Mouse (Mus musculus): ENCODE results near the gene Fbxo41. TPM values are rescaled to one million over a fixed set of nuclear protein-coding genes. Genes with fewer than 3 reads are reported as not detected.

Fbxo41 gene
- polyA plus RNA-seq (2014; fragmentation: Nextera tagmentation; extraction: Ambion mirVana), result 0.89 and 0.93 TPM in 2 replicates

DNA sequence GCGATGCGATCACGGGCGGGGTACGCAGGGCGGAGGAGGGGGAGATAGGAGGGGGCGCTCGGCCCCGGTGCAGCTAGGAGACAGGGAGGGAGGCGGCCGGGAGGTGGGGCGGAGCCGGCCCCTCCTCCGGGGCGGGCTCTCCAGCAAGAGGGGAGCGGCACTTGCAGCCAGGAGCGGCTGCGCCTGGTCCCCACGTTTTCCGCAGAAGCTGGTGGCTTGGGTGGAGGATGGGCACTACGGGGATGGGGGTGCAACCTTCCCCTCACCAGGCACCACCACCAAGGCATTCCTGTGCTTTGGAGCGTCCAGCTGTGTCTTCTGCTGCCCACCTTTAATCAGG is at the start of gene Fbxo41:
TSS of gene Fbxo41 (minus strand) at position 84 of the 340 bp plus-strand sequence.
- under 1% methylated on average over 19 of the region's 22 CpGs for WGBS
- ATAC-seq (ENCODE audit: low FRiP score) (peak; percentile 78), DNase-seq (ENCODE audit: low spot score) (peak; percentile 72)
- Histone ChIP-seq H3K36me3 (ENCODE audit: control insufficient read depth, insufficient read depth, low read length) (no peaks in the 10 kb centered on the region), H3K9me3 (ENCODE audit: control insufficient read depth, low read length) (no peaks in the 10 kb centered on the region), H3K27ac (ENCODE audit: low read depth, low read length) (peak within 1 kb of the TSS; percentile 65), H3K4me1 (replicated peaks; ENCODE audit: control insufficient read depth, insufficient read depth, low read length) (peaks cover 7% of the 10 kb centered on the region), H3K4me2 (replicated peaks; ENCODE audit: low read depth, low read length) (peak within 1 kb of the TSS; percentile 90), H3K4me3 (ENCODE audit: low read depth, low read length) (peak within 1 kb of the TSS; percentile 76), H3K27me3 (ENCODE audit: control insufficient read depth, insufficient read depth, low read length) (no peaks in the 10 kb centered on the region), H3K9ac (ENCODE audit: low read depth, low read length) (peak within 1 kb of the TSS; percentile 84)

DNA sequence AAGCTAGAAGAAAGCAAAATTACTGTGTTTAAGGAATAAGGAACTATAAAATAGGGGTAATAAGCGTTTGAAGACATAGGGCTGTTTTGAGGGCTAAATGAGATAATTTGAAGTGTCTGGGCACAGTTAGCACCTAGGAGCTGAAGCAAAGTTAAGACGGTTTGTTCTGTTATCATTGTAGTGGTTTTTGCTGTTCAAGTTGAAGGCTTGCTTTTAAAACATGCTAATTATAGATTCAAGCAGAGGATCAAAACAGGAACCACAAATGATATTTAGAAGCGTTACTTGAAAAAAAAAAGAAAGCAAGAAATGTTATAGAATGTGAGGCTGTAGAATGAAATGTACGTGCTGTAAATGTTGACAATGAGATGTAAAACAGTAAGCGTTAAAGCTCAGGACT is 44.8 kb upstream of the Fbxo41 start:
- WGBS, result 90% methylated on average over 5 of the region's 5 CpGs
- Histone ChIP-seq H3K4me1 (replicated peaks; ENCODE audit: control insufficient read depth, insufficient read depth, low read length) (no peaks in the 10 kb centered on the region), H3K9me3 (ENCODE audit: control insufficient read depth, low read length) (no peaks in the 10 kb centered on the region), H3K4me3 (ENCODE audit: low read depth, low read length) (no peak overlapping the region), H3K4me2 (replicated peaks; ENCODE audit: low read depth, low read length) (no peak overlapping the region), H3K9ac (ENCODE audit: low read depth, low read length) (no peak overlapping the region), H3K27me3 (ENCODE audit: control insufficient read depth, insufficient read depth, low read length) (no peaks in the 10 kb centered on the region), H3K36me3 (ENCODE audit: control insufficient read depth, insufficient read depth, low read length) (no peaks in the 10 kb centered on the region), H3K27ac (ENCODE audit: low read depth, low read length) (no peak overlapping the region)
- no peak for DNase-seq (ENCODE audit: low spot score)
- no peak for ATAC-seq (ENCODE audit: low FRiP score)

DNA sequence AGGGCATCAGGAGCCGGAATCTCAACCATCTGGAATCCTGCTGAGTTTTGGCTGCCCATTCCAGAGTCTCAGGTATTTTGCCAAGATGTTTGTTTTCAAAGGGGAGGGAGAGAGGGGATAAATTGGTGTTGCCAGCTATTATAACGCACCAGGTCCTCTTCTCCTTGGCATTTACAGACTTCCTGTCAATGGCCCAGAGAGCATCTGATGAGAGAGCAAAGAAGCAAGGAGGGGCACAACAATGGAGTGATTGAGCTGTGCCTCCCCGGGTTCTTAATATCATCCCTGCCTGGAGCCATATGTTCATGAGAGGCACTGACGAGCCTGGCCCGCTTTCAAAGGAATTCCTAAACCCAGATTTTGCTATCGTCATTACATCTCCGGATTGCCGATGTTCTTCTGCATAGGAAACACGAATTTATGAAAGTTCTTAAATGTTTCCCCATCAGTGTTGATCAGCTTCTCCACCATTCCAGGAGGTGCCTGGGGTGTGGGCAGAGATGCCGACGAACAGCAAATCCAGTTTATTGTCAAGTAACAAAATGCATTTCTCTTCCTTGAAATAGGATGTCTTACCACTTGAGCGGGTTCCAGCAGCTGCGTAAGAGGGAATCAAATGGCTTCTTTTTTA is 41.6 kb upstream of the Fbxo41 start:
- Histone ChIP-seq H3K36me3 (ENCODE audit: control insufficient read depth, insufficient read depth, low read length) (no peaks in the 10 kb centered on the region), H3K27me3 (ENCODE audit: control insufficient read depth, insufficient read depth, low read length) (no peaks in the 10 kb centered on the region), H3K27ac (ENCODE audit: low read depth, low read length) (no peak overlapping the region), H3K9ac (ENCODE audit: low read depth, low read length) (no peak overlapping the region), H3K4me1 (replicated peaks; ENCODE audit: control insufficient read depth, insufficient read depth, low read length) (no peaks in the 10 kb centered on the region), H3K4me2 (replicated peaks; ENCODE audit: low read depth, low read length) (no peak overlapping the region), H3K9me3 (ENCODE audit: control insufficient read depth, low read length) (no peaks in the 10 kb centered on the region), H3K4me3 (ENCODE audit: low read depth, low read length) (no peak overlapping the region)
- DNase-seq (ENCODE audit: low spot score), result no peak
- no peak for ATAC-seq (ENCODE audit: low FRiP score)
- WGBS, result 71% methylated on average over 13 of the region's 13 CpGs

DNA sequence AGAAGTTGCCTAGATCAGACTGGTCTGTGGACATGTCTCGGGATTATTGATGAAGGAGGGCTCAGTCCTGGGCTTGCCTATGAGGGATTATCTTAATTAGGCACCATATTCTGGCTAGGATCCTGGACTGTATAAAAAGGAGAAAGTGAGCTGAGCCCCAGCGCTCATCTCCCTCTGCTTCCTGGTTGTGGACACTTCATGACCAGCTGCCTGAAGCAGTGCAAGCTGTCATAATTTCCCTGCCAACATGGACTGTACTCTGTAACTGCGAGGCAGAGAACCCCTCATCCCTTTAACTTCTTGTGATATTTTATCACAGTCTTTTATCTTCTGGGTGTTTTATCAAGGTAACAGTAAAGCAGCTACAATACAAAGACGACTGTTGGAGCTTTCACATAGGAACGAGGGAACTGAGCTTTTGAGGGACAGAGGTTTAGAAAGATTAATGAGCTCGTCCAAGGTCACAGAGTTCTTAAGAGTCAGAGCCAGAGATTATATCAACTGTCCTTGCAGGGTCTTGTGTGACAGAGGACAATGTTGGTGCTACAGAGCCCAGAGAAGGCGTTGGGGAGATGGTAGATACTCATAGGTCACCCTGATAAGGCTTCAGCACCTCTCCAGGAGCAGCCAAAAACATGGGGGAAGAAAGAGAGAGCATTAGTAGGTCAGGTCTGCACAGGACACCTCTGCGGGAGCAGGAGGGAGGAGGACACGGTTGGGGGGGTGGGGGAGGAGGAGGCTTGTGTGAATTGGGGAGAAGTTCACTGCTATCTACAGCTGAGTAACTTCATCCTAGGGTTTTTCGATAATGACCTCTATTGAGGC is 40.8 kb upstream of the Fbxo41 start:
- H3K4me2 ChIP-seq (replicated peaks; ENCODE audit: low read depth, low read length), result no peak overlapping the region
- H3K9me3 ChIP-seq (ENCODE audit: control insufficient read depth, low read length), result no peaks in the 10 kb centered on the region
- ATAC-seq (ENCODE audit: low FRiP score), result no peak
- H3K4me3 ChIP-seq (ENCODE audit: low read depth, low read length), result no peak overlapping the region
- no peaks in the 10 kb centered on the region for H3K36me3 ChIP-seq (ENCODE audit: control insufficient read depth, insufficient read depth, low read length)
- H3K4me1 ChIP-seq (replicated peaks; ENCODE audit: control insufficient read depth, insufficient read depth, low read length), result no peaks in the 10 kb centered on the region
- no peak overlapping the region for H3K9ac ChIP-seq (ENCODE audit: low read depth, low read length)
- DNase-seq (ENCODE audit: low spot score), result no peak
- 84% methylated on average over 10 of the region's 10 CpGs for WGBS
- H3K27me3 ChIP-seq (ENCODE audit: control insufficient read depth, insufficient read depth, low read length), result no peaks in the 10 kb centered on the region
- no peak overlapping the region for H3K27ac ChIP-seq (ENCODE audit: low read depth, low read length)

DNA sequence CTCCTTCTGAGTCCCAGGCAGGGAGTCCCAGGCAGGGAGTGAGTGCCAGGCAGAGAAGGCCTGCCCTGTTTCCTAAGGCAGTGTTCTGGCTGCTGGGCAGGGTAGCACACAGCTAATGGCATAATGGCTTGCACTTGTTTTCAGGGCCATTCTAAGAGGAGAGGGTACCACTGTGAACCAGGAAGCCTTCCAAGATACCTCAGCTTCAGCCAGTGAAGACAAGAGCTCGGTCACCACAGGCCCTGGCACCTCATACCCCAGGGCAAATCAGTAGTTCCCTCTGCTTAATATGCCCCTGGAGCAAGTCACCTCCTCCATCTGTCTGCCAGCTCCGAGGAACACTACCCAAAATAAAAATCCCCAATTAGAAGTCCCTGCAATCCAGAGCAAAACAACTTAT is 20.0 kb upstream of the Fbxo41 start:
- Histone ChIP-seq H3K27me3 (ENCODE audit: control insufficient read depth, insufficient read depth, low read length) (no peaks in the 10 kb centered on the region), H3K36me3 (ENCODE audit: control insufficient read depth, insufficient read depth, low read length) (no peaks in the 10 kb centered on the region), H3K9me3 (ENCODE audit: control insufficient read depth, low read length) (no peaks in the 10 kb centered on the region), H3K4me3 (ENCODE audit: low read depth, low read length) (no peak overlapping the region), H3K27ac (ENCODE audit: low read depth, low read length) (no peak overlapping the region), H3K9ac (ENCODE audit: low read depth, low read length) (no peak overlapping the region), H3K4me1 (replicated peaks; ENCODE audit: control insufficient read depth, insufficient read depth, low read length) (peaks cover 4% of the 10 kb centered on the region; the same call in 1 of the 2 replicates), H3K4me2 (replicated peaks; ENCODE audit: low read depth, low read length) (no peak overlapping the region)
- DNase-seq (ENCODE audit: low spot score), result no peak
- ATAC-seq (ENCODE audit: low FRiP score), result no peak
- WGBS, result 60% methylated on average over 2 of the region's 2 CpGs

DNA sequence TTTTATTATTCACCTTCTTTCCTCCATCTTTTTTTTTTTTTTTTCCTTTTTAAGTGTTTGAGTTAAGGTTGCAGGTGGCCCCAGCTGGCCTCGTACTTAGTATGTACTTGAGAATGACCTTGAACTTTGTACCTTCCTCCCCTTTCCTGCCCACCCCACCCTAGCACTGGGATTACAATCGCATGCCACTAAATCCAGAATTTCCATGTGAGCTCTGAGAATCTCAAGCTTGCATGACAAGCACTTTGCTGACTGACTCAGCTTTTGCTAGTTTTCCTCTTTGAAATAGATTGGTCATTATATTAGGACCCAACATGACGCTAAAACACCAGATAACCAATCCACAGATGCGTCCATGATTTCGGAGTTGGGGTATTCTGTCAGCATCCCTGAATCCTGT is 19.2 kb upstream of the Fbxo41 start:
- no peaks in the 10 kb centered on the region for H3K36me3 ChIP-seq (ENCODE audit: control insufficient read depth, insufficient read depth, low read length)
- peaks cover 4% of the 10 kb centered on the region; the same call in 1 of the 2 replicates for H3K4me1 ChIP-seq (replicated peaks; ENCODE audit: control insufficient read depth, insufficient read depth, low read length)
- H3K27me3 ChIP-seq (ENCODE audit: control insufficient read depth, insufficient read depth, low read length), result peaks cover 2% of the 10 kb centered on the region; the same call in 1 of the 2 replicates
- DNase-seq (ENCODE audit: low spot score), result no peak
- no peak overlapping the region for H3K9ac ChIP-seq (ENCODE audit: low read depth, low read length)
- no peak overlapping the region for H3K4me3 ChIP-seq (ENCODE audit: low read depth, low read length)
- no peaks in the 10 kb centered on the region for H3K9me3 ChIP-seq (ENCODE audit: control insufficient read depth, low read length)
- no peak overlapping the region for H3K4me2 ChIP-seq (replicated peaks; ENCODE audit: low read depth, low read length)
- 89% methylated on average over 5 of the region's 5 CpGs for WGBS
- ATAC-seq (ENCODE audit: low FRiP score), result no peak
- no peak overlapping the region for H3K27ac ChIP-seq (ENCODE audit: low read depth, low read length)

DNA sequence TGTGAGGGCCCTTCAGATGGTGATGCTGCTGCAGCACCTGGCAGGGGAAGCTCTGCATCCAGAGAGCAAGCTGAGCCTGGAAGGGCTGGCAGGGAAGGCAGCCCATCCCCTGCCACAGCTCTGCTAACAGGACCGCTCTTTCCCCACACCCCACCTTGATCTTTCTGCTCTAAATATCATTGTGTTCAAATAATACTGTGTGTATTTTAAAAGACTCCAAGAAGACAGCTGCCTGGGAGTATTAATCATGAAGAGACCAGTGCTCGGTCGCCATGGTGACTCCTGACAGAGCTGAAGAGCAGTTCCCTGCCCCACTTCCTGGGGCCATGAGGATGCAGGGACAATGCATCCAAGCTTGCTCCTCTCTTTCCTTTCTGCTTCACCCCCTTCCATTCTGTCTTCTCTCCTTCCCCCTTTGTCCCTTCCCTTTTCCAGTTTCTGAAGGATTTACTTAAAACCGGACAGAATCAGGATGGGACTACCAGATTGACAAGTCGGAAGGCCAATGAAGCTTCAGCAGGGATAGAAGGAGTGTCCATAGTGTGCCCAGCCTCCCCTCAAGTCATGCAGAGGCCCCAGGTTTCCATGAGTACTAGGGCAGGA is 15.4 kb upstream of the Fbxo41 start:
- Histone ChIP-seq H3K36me3 (ENCODE audit: control insufficient read depth, insufficient read depth, low read length) (no peaks in the 10 kb centered on the region), H3K4me2 (replicated peaks; ENCODE audit: low read depth, low read length) (no peak overlapping the region), H3K27me3 (ENCODE audit: control insufficient read depth, insufficient read depth, low read length) (peaks cover 26% of the 10 kb centered on the region), H3K4me3 (ENCODE audit: low read depth, low read length) (no peak overlapping the region), H3K27ac (ENCODE audit: low read depth, low read length) (no peak overlapping the region), H3K9me3 (ENCODE audit: control insufficient read depth, low read length) (no peaks in the 10 kb centered on the region), H3K4me1 (replicated peaks; ENCODE audit: control insufficient read depth, insufficient read depth, low read length) (peaks cover 5% of the 10 kb centered on the region), H3K9ac (ENCODE audit: low read depth, low read length) (no peak overlapping the region)
- DNase-seq (ENCODE audit: low spot score) (peak; percentile 35), ATAC-seq (ENCODE audit: low FRiP score) (no peak)
- WGBS, result 37% methylated on average over 5 of the region's 5 CpGs

DNA sequence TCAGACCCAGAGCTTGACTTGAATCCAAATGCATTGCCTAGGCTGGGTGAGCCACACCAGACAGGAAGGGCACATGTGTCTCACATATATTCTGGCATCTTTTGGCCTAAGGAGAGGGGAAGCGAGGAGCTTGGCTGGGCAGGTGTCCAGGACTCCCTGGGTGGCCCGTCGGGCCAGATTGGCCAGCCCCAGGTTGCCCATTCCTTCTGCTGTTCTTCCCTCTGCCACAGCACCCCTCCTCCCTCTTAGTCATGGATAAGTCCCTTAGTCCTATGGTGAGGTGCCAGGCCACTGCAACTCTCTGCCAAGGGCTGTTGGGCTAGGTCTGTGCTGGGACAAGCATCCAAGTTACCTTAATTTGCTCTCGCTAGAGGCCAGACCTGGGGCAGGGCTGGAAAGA is 13.1 kb upstream of the Fbxo41 start:
- no peak for DNase-seq (ENCODE audit: low spot score)
- 76% methylated on average over 4 of the region's 4 CpGs for WGBS
- Histone ChIP-seq H3K27me3 (ENCODE audit: control insufficient read depth, insufficient read depth, low read length) (peaks cover 48% of the 10 kb centered on the region), H3K4me1 (replicated peaks; ENCODE audit: control insufficient read depth, insufficient read depth, low read length) (peaks cover 13% of the 10 kb centered on the region), H3K36me3 (ENCODE audit: control insufficient read depth, insufficient read depth, low read length) (no peaks in the 10 kb centered on the region), H3K9ac (ENCODE audit: low read depth, low read length) (no peak overlapping the region), H3K9me3 (ENCODE audit: control insufficient read depth, low read length) (no peaks in the 10 kb centered on the region), H3K27ac (ENCODE audit: low read depth, low read length) (no peak overlapping the region), H3K4me3 (ENCODE audit: low read depth, low read length) (no peak overlapping the region), H3K4me2 (replicated peaks; ENCODE audit: low read depth, low read length) (no peak overlapping the region)
- ATAC-seq (ENCODE audit: low FRiP score), result no peak
